Mouse (Mus musculus) intestine, postnatal 0 days (tissue): ENCODE measurements around the gene Ccdc184. TPM values are rescaled to one million over a fixed set of nuclear protein-coding genes. Genes with fewer than 3 reads are reported as not detected.

ENCODE experiments used
- ATAC-seq: fragments of 200-750 bp; cut with Nextera tagmentation; 2 replicates; pipeline ENCODE4 v1.8.0; 2017; ENCODE audit warnings: mild to moderate bottlenecking, moderate TSS enrichment, moderate library complexity
- H3K27ac ChIP-seq: fragments of 300-500 bp; sonication (generic); 2 replicates; pipeline ENCODE4 v1.5.1; 2014; ENCODE audit warnings: mild to moderate bottlenecking, low read depth, low read length, moderate library complexity
- H3K27me3 ChIP-seq: fragments of 300-500 bp; sonication (generic); replicated peaks from 2 replicates; pipeline ENCODE4 v1.6.1; 2014; ENCODE audit warnings: low read length, mixed read lengths; ENCODE audit not compliant: control insufficient read depth, insufficient read depth
- H3K36me3 ChIP-seq: fragments of 300-500 bp; sonication (generic); 2 replicates; pipeline ENCODE4 v1.6.1; 2014; ENCODE audit warnings: mild to moderate bottlenecking, moderate library complexity; ENCODE audit not compliant: control insufficient read depth, insufficient read depth
- H3K4me1 ChIP-seq: fragments of 300-500 bp; sonication (generic); replicated peaks from 2 replicates; pipeline ENCODE4 v1.6.1; 2014; ENCODE audit warnings: antibody characterized with exemption, low read length, mixed read lengths; ENCODE audit not compliant: control insufficient read depth, insufficient read depth
- H3K4me2 ChIP-seq: fragments of 300-500 bp; sonication (generic); replicated peaks from 2 replicates; pipeline ENCODE4 v1.6.1; 2014; ENCODE audit warnings: low read depth, mild to moderate bottlenecking, moderate library complexity
- H3K4me3 ChIP-seq: fragments of 300-500 bp; sonication (generic); 2 replicates; pipeline ENCODE4 v1.5.1; 2014; ENCODE audit warnings: low read depth, low read length
- H3K9ac ChIP-seq: fragments of 300-500 bp; sonication (generic); 2 replicates; pipeline ENCODE4 v1.6.1; 2014; ENCODE audit warnings: mild to moderate bottlenecking, low read depth, low read length
- H3K9me3 ChIP-seq: fragments of 300-500 bp; sonication (generic); 2 replicates; pipeline ENCODE4 v1.6.1; 2016; ENCODE audit warnings: mixed run types; ENCODE audit not compliant: control insufficient read depth
- CTCF ChIP-seq: sonication (generic); IDR thresholded peaks from 2 replicates; pipeline ENCODE4 v1.5.1; 2016; ENCODE audit warnings: low read depth, mild to moderate bottlenecking, control low read depth, antibody characterized with exemption, moderate library complexity
- WGBS: fragments of 180-500 bp; shearing (Covaris S2); extraction: QIAGEN DNeasy Blood & Tissue Kit; methylation state at CpG from one replicate; pipeline ENCODE4 v1.1.7; 2014; 5-methylcytosine and 5-hydroxymethylcytosine counted together
- polyA plus RNA-seq: library from polyadenylated mRNA; unstranded; fragments of >200 nt; fragmentation: Nextera tagmentation; extraction: Ambion mirVana; gene quantifications from 2 replicates; pipeline ENCODE4 v1.2.1, GENCODE M21; 2015

Gene Ccdc184
- polyA plus RNA-seq, 1 experiment from 2014 or later = 0.87 TPM

GRCm38 (mm10) chr15:98170917-98171316 is 4.0 kb downstream of the Ccdc184 start:
- H3K27me3 ChIP-seq = peaks cover 42% of the 10 kb centered on the region
- H3K4me1 ChIP-seq = no peaks in the 10 kb centered on the region
- H3K9me3 ChIP-seq = no peaks in the 10 kb centered on the region
- no peaks in the 10 kb centered on the region for H3K36me3 ChIP-seq
- no peak overlapping the region for H3K4me3 ChIP-seq
- no peak overlapping the region for H3K4me2 ChIP-seq
- TF ChIP-seq CTCF = no peak
- no peak for ATAC-seq
- WGBS = 75% methylated on average over 9 of the region's 9 CpGs
- H3K27ac ChIP-seq = no peak overlapping the region
- H3K9ac ChIP-seq = no peak overlapping the region

- no peak overlapping the region for H3K4me2 ChIP-seq
- H3K4me3 ChIP-seq = no peak overlapping the region
- ATAC-seq = peak; percentile 66
- WGBS = 47% methylated on average over 5 of the region's 5 CpGs
- H3K36me3 ChIP-seq = no peaks in the 10 kb centered on the region
- H3K9ac ChIP-seq = no peak overlapping the region
- H3K27ac ChIP-seq = no peak overlapping the region
- H3K4me1 ChIP-seq = no peaks in the 10 kb centered on the region
- peaks cover 32% of the 10 kb centered on the region for H3K27me3 ChIP-seq
- no peak for TF ChIP-seq CTCF
- H3K9me3 ChIP-seq = no peaks in the 10 kb centered on the region
These were observed 5.2 kb downstream of the Ccdc184 start for GRCm38 (mm10) chr15:98172113-98172512.

GRCm38 (mm10) chr15:98173821-98174220 is 6.9 kb downstream of the Ccdc184 start:
- Histone ChIP-seq H3K36me3 (no peaks in the 10 kb centered on the region), H3K4me3 (no peak overlapping the region), H3K4me1 (no peaks in the 10 kb centered on the region), H3K9me3 (no peaks in the 10 kb centered on the region), H3K27me3 (peaks cover 15% of the 10 kb centered on the region), H3K27ac (no peak overlapping the region), H3K4me2 (no peak overlapping the region), H3K9ac (no peak overlapping the region)
- no peak for ATAC-seq
- WGBS = 37% methylated on average over 8 of the region's 8 CpGs
- peak; percentile 74 for TF ChIP-seq CTCF

GRCm38 (mm10) chr15:98177320-98177719 is 10.4 kb downstream of the Ccdc184 start:
- Histone ChIP-seq H3K36me3 (no peaks in the 10 kb centered on the region), H3K9ac (no peak overlapping the region), H3K27me3 (0 out of 2 replicates have a peak, but pooled peaks cover 12% of the 10 kb centered on the region), H3K9me3 (no peaks in the 10 kb centered on the region), H3K4me1 (no peaks in the 10 kb centered on the region), H3K4me3 (no peak overlapping the region), H3K27ac (no peak overlapping the region), H3K4me2 (no peak overlapping the region)
- no peak for ATAC-seq
- TF ChIP-seq CTCF = no peak
- WGBS = 54% methylated on average over 3 of the region's 3 CpGs

GRCm38 (mm10) chr15:98180567-98181131 is 13.7 kb downstream of the Ccdc184 start:
- H3K27ac ChIP-seq = no peak overlapping the region
- H3K4me1 ChIP-seq = no peaks in the 10 kb centered on the region
- H3K9me3 ChIP-seq = no peaks in the 10 kb centered on the region
- peak overlapping the region; percentile 46; the same call in 1 of the 2 replicates for H3K9ac ChIP-seq
- H3K4me3 ChIP-seq = peak overlapping the region; percentile 49
- H3K4me2 ChIP-seq = peak overlapping the region; percentile 81
- H3K36me3 ChIP-seq = no peaks in the 10 kb centered on the region
- ATAC-seq = no peak
- 0 out of 2 replicates have a peak, but pooled peaks cover 12% of the 10 kb centered on the region for H3K27me3 ChIP-seq
- WGBS = 10% methylated on average over 26 of the region's 26 CpGs
- no peak for TF ChIP-seq CTCF

GRCm38 (mm10) chr15:98181132-98181711 is 14.3 kb downstream of the Ccdc184 start:
- TF ChIP-seq CTCF = peak; percentile 89
- WGBS = under 1% methylated on average over 30 of the region's 30 CpGs
- peak overlapping the region; percentile 46 for H3K9ac ChIP-seq

More at GRCm38 (mm10) chr15:98181132-98181711, 14.3 kb downstream of the Ccdc184 start:
- Histone ChIP-seq H3K36me3 (no peaks in the 10 kb centered on the region), H3K9me3 (no peaks in the 10 kb centered on the region), H3K4me1 (no peaks in the 10 kb centered on the region), H3K4me2 (peak overlapping the region; percentile 81), H3K4me3 (peak overlapping the region; percentile 49), H3K27me3 (0 out of 2 replicates have a peak, but pooled peaks cover 12% of the 10 kb centered on the region), H3K27ac (no peak overlapping the region)
- ATAC-seq = peak; percentile 97
